Mouse (Mus musculus): ENCODE measurements at regions not wholly inside any gene's neighbourhood (a gene's known extent, or its start where the extent isn't known, plus 50 kb on each side); places are given as distances from the start of the nearest gene placed in this dataset.

DNA sequence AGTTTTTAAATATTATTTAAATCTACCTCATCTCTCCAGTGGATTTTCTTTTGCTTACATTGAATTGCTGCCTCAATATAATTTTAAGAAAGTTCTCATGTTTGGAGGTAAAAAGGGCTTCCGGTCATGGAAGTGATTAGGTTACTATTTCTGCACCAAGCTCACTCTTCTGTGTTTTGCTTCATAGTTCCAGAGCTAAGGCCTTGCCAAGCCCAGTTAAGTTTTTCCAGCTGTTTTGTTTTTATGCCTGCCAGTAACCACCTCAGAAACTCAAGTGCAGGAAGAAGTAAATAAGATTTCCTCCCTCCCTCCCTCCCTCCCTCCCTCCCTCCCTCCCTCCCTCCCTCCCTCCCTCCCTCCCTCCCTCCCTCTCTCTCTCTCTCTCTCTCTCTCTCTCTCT is 2466.1 kb downstream of the Poteg start:
- TF ChIP-seq RCOR1 (conservative IDR thresholded peaks at IDR 0.05; ENCODE audit: low read depth, low read length) (no peak), ZMIZ1 (IDR thresholded peaks at IDR 0.05; ENCODE audit: low read depth, low read length) (no peak), POLR2AphosphoS2 (IDR thresholded peaks at IDR 0.05; ENCODE audit: low read depth, low read length) (no peak), NRF1 (IDR thresholded peaks at IDR 0.05; ENCODE audit: low read depth, low read length) (no peak), ZNF384 (IDR thresholded peaks at IDR 0.05; ENCODE audit: low read depth, low read length) (no peak)
- Histone ChIP-seq H3K27ac (ENCODE audit: insufficient read depth, low read depth) (no peak overlapping the region), H3K4me2 (ENCODE audit: insufficient read depth, low read depth, poor library complexity, severe bottlenecking) (no peak overlapping the region), H3K79me2 (replicated peaks; ENCODE audit: control insufficient read depth, extremely low read depth, insufficient read depth, poor library complexity, severe bottlenecking) (no peaks in the 10 kb centered on the region), H3K4me3 (replicated peaks in 1 of 3; ENCODE audit: low read depth in 2 of 3, low read length in 2 of 3, poor library complexity in 1 of 3) (no peak overlapping the region), H3K4me1 (ENCODE audit: control insufficient read depth in 1 of 2, insufficient read depth in 2 of 2) (no peaks in the 10 kb centered on the region), H3K9ac (ENCODE audit: insufficient read depth, low read depth) (no peak overlapping the region), H3K36me3 (replicated peaks in 1 of 2; ENCODE audit: control insufficient read depth in 1 of 2, insufficient read depth in 1 of 2, low read length in 1 of 2) (no peaks in the 10 kb centered on the region), H3K9me3 (replicated peaks; ENCODE audit: low read length) (no peaks in the 10 kb centered on the region), H3K27me3 (replicated peaks) (no peaks in the 10 kb centered on the region)
- in situ Hi-C loops (cut with MboI; ENCODE audit: low pct_ligation_motif_present, low pct_unique_long_range_greater_than_20kb, low sequenced_read_pairs) (no loop called here), dilution Hi-C loops (cut with MboI; ENCODE audit: extremely low pct_ligation_motif_present, extremely low pct_unique_long_range_greater_than_20kb, low sequenced_read_pairs) (no loop called here)
- no peak for DNase-seq (ENCODE audit: extremely low read depth)

DNA sequence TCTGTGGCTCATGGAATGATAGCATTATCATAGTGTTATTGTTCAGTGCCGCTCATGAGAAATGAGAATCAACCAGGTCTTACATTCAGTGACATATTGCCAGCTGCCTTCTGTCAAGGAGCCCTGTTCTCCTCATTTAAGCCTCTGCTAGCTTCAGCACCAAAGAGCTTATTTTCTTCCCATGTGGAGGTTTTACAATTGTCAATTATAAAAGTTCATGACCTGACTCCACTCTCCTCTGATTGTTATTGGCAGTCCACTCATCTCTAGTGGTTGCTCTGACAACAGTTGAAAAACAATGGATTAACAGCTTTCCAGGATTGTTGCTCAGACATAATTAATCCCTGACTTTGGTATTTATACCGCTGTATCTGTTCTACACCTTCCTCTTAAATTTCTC is 2473.0 kb downstream of the Poteg start:
- H3K4me2 ChIP-seq (ENCODE audit: insufficient read depth, low read depth, poor library complexity, severe bottlenecking): no peak overlapping the region
- no peaks in the 10 kb centered on the region for H3K79me2 ChIP-seq (replicated peaks; ENCODE audit: control insufficient read depth, extremely low read depth, insufficient read depth, poor library complexity, severe bottlenecking)
- dilution Hi-C loops (cut with MboI; ENCODE audit: extremely low pct_ligation_motif_present, extremely low pct_unique_long_range_greater_than_20kb, low sequenced_read_pairs): no loop called here
- H3K4me3 ChIP-seq (replicated peaks in 1 of 3; ENCODE audit: low read depth in 2 of 3, low read length in 2 of 3, poor library complexity in 1 of 3): no peak overlapping the region
- H3K27ac ChIP-seq (ENCODE audit: insufficient read depth, low read depth): no peak overlapping the region
- DNase-seq (ENCODE audit: extremely low read depth): no peak
- no peaks in the 10 kb centered on the region for H3K27me3 ChIP-seq (replicated peaks)
- H3K9me3 ChIP-seq (replicated peaks; ENCODE audit: low read length): no peaks in the 10 kb centered on the region
- TF ChIP-seq KAT2A (IDR thresholded peaks at IDR 0.05; ENCODE audit: insufficient replicate concordance, low read length) (no peak), CHD1 (IDR thresholded peaks at IDR 0.05; ENCODE audit: low read depth, low read length) (no peak), RCOR1 (conservative IDR thresholded peaks at IDR 0.05; ENCODE audit: low read depth, low read length) (no peak), HCFC1 (IDR thresholded peaks at IDR 0.05; ENCODE audit: low read depth, low read length) (no peak), JUND (conservative IDR thresholded peaks at IDR 0.05; ENCODE audit: low read depth, low read length) (no peak), USF2 (conservative IDR thresholded peaks at IDR 0.05; ENCODE audit: low read depth, low read length) (no peak), ZC3H11A (IDR thresholded peaks at IDR 0.05; ENCODE audit: low read depth, low read length) (no peak), UBTF (IDR thresholded peaks at IDR 0.05; ENCODE audit: low read depth, low read length) (no peak), POLR2AphosphoS2 (IDR thresholded peaks at IDR 0.05; ENCODE audit: low read depth, low read length) (no peak), ZNF384 (IDR thresholded peaks at IDR 0.05; ENCODE audit: low read depth, low read length) (no peak), MXI1 (IDR thresholded peaks at IDR 0.05; ENCODE audit: low read depth, low read length) (no peak), E2F4 (IDR thresholded peaks at IDR 0.05; ENCODE audit: insufficient replicate concordance, low read depth, low read length) (no peak), PAX5 (IDR thresholded peaks at IDR 0.05; ENCODE audit: low read length) (no peak), CTCF (conservative IDR thresholded peaks at IDR 0.05 in 1 of 2, IDR thresholded peaks at IDR 0.05 in 1 of 2; ENCODE audit: low read depth in 2 of 2, low read length in 2 of 2) (no peak), GABPA (IDR thresholded peaks at IDR 0.05; ENCODE audit: insufficient replicate concordance, low read depth, low read length) (no peak), ELF1 (IDR thresholded peaks at IDR 0.05; ENCODE audit: low read depth, low read length) (no peak), MEF2A (IDR thresholded peaks at IDR 0.05; ENCODE audit: borderline replicate concordance, low read depth, low read length) (no peak), NELFE (IDR thresholded peaks at IDR 0.05; ENCODE audit: low read depth, low read length) (no peak), SMC3 (IDR thresholded peaks at IDR 0.05; ENCODE audit: low read depth, low read length) (no peak), BHLHE40 (IDR thresholded peaks at IDR 0.05; ENCODE audit: low read depth, low read length) (no peak)
- no peak overlapping the region for H3K9ac ChIP-seq (ENCODE audit: insufficient read depth, low read depth)
- H3K36me3 ChIP-seq (replicated peaks in 1 of 2; ENCODE audit: control insufficient read depth in 1 of 2, insufficient read depth in 1 of 2, low read length in 1 of 2): no peaks in the 10 kb centered on the region
- in situ Hi-C loops (cut with MboI; ENCODE audit: low pct_ligation_motif_present, low pct_unique_long_range_greater_than_20kb, low sequenced_read_pairs): no loop called here
- peaks cover 5 to 8% of the 10 kb centered on the region in 2 experiments for H3K4me1 ChIP-seq (ENCODE audit: control insufficient read depth in 1 of 2, insufficient read depth in 2 of 2)

Measured in CH12.LX (cell line).